Mouse (Mus musculus) gastrocnemius, postnatal 36 days (tissue): Measurements from ENCODE around the gene Hist1h4h. TPM values are rescaled to one million over a fixed set of nuclear protein-coding genes. Genes with fewer than 3 reads are reported as not detected.
A peak's percentile ranks its signal among the peaks of the same experiment; 100 is the strongest.

Experiments
- DNase-seq, 2 experiments: peaks; one replicate each; pipeline ENCODE4 v3.0.0; 2022
- intact Hi-C: fragments of 180-260 bp; cut with DNase I; formaldehyde crosslinking; loops from one replicate; pipeline ENCODE4 v1.15.1; 2025
- long read RNA-seq, 2 experiments: library from polyadenylated mRNA; stranded (forward); transcript quantifications; one replicate each; pipeline ENCODE4 v2.0.0; 2021
- total RNA-seq, 2 experiments: library from RNA; stranded (reverse); gene quantifications; 2 replicates each; pipeline ENCODE4 v1.2.3; 2021

The Hist1h4h gene
- total RNA-seq = 100 to 1,000 TPM; 130 to 153 TPM
- long read RNA-seq, experiment 1, transcript Hist1h4h-201 (1 exons, 470 nt) = major isoform, 125 of 125 reads
- long read RNA-seq, experiment 1, partial matches to known transcripts = 0 of 125 reads
- long read RNA-seq, experiment 1, other reads (novel, unspliced or antisense) = 0 of 125 reads
- long read RNA-seq, experiment 2, transcript Hist1h4h-201 (1 exons, 470 nt) = major isoform, 159 of 159 reads
- long read RNA-seq, experiment 2, partial matches to known transcripts = 0 of 159 reads
- long read RNA-seq, experiment 2, other reads (novel, unspliced or antisense) = 0 of 159 reads

DNA sequence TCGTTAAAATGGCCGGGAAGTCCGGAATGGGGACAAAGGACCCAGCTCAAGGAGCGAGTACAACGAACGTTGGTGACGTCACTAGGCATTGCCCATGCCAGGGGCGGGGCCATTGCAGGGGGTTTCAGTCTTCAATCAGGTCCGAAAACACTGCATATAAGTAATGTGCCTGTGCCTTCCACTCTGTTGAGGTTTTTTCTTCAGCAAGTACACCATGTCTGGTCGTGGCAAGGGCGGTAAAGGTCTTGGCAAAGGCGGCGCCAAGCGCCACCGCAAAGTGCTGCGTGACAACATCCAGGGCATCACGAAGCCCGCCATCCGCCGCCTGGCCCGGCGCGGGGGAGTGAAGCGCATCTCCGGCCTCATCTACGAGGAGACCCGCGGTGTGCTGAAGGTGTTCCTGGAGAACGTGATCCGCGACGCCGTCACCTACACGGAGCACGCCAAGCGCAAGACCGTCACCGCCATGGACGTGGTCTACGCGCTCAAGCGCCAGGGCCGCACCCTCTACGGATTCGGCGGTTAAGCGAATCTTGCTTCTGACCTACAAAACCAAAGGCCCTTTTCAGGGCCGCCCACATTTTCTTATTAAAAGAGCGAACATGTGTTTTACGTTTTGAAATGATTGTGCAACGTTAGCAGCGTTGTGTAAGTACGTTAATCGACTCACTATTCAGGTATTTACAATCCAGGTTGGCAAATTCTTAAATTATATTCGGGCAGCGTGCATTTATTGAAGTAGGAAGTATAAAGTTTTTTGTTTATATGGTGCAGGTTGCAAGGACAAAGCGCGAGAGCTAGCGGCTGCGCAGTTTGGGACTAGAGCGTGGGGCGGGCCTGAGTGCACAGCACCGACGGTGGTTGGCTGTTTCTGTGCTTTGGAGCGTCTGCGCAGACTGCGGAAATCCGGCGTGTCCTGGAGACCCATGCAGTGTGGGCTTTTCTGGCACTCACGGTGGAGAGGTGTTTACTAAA, at the start of gene Hist1h4h:
Hist1h4h (plus strand) TSS at position 150 of the 975 bp plus-strand sequence.
- intact Hi-C loops = no loop called here
- peak; percentile 88 for DNase-seq

DNA sequence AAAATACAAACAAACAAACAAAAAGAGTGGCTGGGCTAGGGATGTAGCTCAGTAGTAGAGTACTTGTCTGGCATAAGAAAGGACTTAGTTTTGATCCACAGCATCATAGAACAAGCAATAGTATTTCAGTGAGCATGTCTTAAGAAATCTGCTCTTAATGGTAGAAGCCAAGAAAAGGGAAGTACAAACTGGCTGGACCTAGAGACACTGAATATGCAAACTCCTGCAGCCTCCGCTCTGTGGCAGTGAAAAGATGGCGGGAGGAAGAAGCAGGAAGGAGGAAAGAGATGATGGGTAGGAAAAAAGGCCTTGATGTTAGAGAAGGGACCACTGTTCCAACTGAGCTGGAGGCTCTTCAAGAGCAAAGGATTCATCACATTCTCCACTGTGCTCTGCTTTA, 47.7 kb upstream of the Hist1h4h start:
- intact Hi-C loops = no loop called here
- no peak for DNase-seq

- intact Hi-C loops = no loop called here
- no peak for DNase-seq
Observed at GRCm38 (mm10) chr13:23485271-23485670, 45.6 kb upstream of the Hist1h4h start.

- DNase-seq = peak in 1 of 2 experiments; percentile 33
- intact Hi-C loops = no loop called here
Observed at GRCm38 (mm10) chr13:23488400-23489322, 42.2 kb upstream of the Hist1h4h start, which contains the start of gene Btn2a2. Gene Btn2a2, minus strand, starts transcription at chr13:23488857.

DNA sequence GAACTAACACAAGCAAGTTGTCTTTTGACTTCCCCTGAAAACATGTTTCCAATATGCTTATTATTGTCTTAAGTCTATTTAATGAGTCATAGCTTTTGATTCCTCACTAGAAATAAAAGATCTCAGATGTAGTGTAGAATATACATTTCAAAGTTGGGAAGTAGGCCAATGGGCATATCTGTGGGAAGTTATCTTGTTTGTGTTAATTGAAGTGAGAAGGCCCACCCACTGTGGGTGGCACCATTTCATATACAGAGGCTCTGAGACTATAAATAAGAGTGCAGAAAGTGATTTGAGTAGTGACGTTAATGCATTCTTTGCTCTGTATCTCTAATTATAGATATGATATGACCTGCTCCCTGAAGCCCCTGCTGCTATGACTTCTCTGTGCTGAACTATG, 40.0 kb upstream of the Hist1h4h start:
- DNase-seq = no peak
- intact Hi-C loops = no loop called here

DNA sequence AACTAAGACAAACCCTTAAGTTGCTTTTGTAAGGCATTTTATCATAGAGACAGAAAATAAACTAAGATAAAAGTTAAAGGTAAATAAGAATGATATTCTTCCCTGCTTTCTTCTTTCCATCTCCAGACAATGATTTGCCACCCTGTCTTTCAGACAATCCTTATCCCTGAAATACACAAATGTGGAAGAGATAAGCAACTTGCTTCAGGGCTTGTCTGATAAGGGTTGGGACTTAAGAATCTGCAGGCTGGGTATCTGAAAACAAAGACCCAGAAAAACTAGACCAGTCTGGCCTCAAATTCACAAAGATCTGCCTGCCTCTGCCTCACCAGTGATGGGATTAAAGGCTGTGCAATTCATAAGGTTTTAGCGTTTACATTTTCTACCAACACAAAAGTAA, 39.6 kb upstream of the Hist1h4h start:
- no peak for DNase-seq
- intact Hi-C loops = no loop called here

GRCm38 (mm10) chr13:23491990-23492389, 38.9 kb upstream of the Hist1h4h start:
- no peak for DNase-seq
- intact Hi-C loops = no loop called here

GRCm38 (mm10) chr13:23495526-23495925, 35.3 kb upstream of the Hist1h4h start:
- no peak for DNase-seq
- intact Hi-C loops = loop anchor here (5.0 kb wide), 1 partner anchor 33 kb away; no protein-coding TSS in a partner anchor

- DNase-seq = no peak
- intact Hi-C loops = loop anchor here (5.0 kb wide), 1 partner anchor 35 kb away; no protein-coding TSS in a partner anchor
Observed at GRCm38 (mm10) chr13:23497656-23498321, 33.1 kb upstream of the Hist1h4h start.

DNA sequence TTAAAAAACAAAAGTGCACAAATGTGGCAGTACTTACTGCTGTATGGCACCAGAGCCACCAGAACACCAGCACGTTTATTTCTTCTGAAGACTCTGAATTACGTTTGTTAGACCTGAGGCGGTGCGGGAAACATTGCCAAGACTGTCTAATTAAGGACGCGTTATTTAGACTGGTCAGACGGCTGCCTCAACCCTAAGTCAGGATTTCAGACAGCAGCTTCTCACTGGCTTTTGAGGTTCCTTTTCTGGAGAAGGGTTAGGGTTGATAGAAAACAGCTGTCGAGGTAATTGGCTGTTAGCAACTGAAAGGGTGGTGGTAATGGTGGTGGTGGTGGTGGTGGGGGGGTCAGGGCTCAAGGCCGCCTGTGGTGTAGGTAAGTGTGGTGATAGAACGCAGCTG, 32.2 kb upstream of the Hist1h4h start:
- intact Hi-C loops = loop anchor here (5.0 kb wide), 1 partner anchor 36 kb away; no protein-coding TSS in a partner anchor
- no peak for DNase-seq

DNA sequence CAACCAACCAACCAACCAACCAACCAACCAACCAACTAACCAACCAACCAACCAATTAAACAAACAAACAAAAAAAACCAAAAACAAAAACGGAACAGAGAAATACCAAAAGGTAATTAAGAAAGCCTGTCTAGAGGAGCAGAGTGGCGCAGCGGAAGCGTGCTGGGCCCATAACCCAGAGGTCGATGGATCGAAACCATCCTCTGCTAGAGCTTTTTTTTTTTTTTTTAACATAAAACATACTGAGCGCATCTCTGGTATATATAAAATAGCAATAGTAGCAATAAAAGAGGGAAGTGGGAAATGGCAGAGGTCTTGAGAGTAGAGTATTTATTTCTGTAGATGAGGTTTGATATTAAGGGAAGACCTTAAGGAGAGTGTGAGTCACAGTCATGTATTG, 30.9 kb upstream of the Hist1h4h start:
- intact Hi-C loops = loop anchor here (5.0 kb wide), 1 partner anchor 38 kb away; no protein-coding TSS in a partner anchor
- no peak for DNase-seq

GRCm38 (mm10) chr13:23500424-23501200, 30.2 kb upstream of the Hist1h4h start:
- DNase-seq = peak in 1 of 2 experiments; percentile 22
- intact Hi-C loops = no loop called here

GRCm38 (mm10) chr13:23501511-23501910, 29.3 kb upstream of the Hist1h4h start:
- intact Hi-C loops = no loop called here

DNA sequence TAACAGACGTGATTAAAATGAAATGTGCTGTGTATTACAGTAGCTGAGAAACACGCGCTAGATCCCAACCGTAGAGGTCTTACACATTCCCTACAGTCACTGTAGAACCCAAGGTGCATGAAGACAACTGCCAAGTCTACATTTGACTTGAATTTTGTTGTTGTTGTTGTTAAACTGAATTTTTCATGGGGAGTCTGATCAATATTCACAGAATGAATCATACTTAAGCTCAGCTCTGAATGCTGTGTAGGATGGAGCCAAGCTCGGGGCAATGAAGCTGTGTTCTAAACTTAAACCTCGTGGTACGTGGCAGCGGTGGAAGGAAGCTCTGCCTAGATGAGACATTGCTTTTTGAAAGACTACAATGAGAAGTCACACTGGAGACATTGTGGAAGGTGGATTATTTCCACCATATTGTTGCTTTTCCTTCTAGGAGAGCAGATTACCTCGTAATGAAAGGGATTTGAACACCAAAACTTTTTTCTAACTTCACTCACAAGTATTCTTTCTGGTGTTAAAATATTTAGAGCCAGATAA, 28.8 kb upstream of the Hist1h4h start:
- no peak for DNase-seq
- intact Hi-C loops = no loop called here

More at GRCm38 (mm10) chr13:23501511-23501910, 29.3 kb upstream of the Hist1h4h start:
- no peak for DNase-seq

- no peak for DNase-seq
- intact Hi-C loops = no loop called here
Observed at GRCm38 (mm10) chr13:23502916-23503315, 27.9 kb upstream of the Hist1h4h start.

DNA sequence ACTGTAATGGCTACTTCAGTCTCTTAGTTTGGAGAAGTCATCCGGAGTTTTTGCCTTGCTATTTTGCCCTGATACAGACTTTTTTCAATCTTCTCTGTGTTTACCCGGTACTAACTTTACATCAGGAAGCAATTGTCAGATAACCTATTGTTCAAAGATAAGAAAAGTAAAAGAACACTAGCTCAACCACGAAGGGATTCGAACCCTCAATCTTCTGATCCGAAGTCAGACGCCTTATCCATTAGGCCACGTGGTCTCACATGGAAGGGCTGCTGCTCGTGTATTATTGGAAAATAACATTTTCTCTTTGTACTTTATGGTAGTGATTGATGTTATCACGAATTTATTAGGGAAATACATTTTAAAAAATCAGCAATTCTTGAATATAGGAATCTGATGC, 27.1 kb upstream of the Hist1h4h start:
- DNase-seq = no peak
- intact Hi-C loops = no loop called here

- intact Hi-C loops = no loop called here
- DNase-seq = no peak
Observed at GRCm38 (mm10) chr13:23505662-23506345, 25.0 kb upstream of the Hist1h4h start.

DNA sequence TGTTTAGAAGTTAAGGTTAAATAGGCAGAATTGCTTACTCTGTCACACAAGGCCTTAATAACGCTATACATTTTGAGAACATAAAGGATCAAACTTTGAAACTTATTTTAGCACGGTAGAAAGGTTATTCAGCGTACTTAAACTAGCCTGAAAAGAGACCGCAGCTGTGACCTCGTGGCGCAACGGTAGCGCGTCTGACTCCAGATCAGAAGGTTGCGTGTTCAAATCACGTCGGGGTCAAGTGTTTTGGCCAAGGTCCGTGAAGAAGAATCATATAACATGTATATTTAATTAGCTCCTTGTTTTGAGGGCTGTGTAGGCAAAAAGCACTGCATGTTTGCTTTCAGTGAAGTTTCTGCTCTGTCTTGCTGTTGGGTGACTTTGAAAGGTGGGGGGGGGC, 24.5 kb upstream of the Hist1h4h start:
- no peak for DNase-seq
- intact Hi-C loops = no loop called here
